Mouse (Mus musculus) urinary bladder, postnatal 25 days (tissue): ENCODE measurements around the gene Rnf135.
"Not testable (repeated sequence)": the region's sequence is repeated elsewhere in the genome, so short reads cannot be mapped to it uniquely, and the experiment has no call there.

ENCODE experiments used
- DNase-seq: peaks from one replicate; pipeline ENCODE4 v3.0.0; 2022; ENCODE audit warnings: low spot score

The Rnf135 gene

DNA sequence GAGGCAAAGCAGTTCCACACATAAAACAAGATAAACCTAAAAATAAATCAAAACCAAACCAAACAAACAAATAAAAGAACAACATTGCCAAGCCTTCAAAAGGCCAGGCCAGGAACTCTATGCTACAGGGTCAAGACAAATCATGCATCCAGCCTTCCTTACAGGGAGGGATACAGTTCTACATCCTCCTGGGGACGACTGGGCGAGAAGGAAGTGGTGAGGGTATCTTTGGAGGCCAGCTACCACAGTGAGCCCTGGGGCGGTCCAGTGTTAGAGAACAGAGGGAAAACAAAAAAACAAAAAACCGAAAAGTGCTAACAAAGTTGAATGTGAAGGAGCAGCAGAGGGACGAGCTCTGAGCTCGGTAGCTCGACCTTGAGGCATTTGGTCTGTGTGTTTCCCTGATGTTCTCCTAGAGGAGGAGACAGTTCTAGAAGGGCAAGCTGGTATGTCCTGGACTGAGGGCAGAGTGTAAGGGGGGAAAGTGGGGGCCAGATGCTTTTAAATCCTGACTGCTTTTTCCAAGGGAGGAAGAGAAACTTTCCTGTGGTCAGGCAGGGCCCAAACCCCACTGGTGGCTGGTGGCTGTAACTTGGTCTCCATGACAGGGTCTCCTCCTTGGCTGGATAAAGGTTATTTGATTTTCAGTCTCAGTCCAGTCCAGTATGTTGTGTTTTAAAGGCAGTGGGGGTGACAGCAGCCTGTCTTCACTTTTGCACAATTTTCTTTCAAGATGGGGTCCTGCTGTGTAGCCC is 20.1 kb upstream of the Rnf135 start:
- no peak for DNase-seq

DNA sequence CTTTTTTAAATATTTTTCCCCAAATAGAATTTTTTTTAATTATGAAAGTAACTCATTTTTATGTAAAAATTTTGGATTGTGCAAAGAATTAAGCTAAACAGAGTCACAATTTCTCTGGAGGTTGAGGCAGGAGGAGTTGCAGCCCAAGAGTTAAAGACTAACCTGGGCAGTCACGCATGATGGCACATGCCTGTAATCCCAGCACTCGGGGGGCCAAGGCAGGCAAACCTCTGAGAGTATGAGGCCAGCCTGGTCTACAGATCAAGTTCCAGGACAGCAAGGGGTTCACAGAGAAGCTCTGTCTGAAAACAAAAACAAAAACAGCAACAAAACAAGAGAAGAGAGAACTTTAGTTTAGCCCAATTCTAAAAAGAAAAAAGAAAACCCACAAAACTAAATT is 19.4 kb upstream of the Rnf135 start:
- no peak for DNase-seq

DNA sequence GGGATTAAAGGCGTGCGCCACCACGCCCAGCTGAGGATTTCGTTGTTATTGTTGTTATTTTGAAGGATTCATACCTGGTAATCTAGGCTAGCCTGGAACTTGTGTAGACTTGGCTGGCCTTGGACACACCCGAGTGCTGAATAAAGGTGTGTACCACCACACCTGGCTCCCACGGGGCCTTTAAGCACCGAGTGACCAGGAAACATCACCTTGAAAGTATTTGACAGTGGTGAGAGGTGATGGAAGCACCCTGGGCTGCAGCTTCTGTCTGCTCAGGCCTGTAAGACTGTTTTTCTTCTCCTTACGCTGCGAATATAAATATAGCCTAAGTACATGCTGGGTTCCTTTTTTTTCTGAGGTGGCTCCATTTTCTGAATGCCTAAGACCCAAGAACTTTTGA is 15.5 kb upstream of the Rnf135 start:
- no peak for DNase-seq

DNA sequence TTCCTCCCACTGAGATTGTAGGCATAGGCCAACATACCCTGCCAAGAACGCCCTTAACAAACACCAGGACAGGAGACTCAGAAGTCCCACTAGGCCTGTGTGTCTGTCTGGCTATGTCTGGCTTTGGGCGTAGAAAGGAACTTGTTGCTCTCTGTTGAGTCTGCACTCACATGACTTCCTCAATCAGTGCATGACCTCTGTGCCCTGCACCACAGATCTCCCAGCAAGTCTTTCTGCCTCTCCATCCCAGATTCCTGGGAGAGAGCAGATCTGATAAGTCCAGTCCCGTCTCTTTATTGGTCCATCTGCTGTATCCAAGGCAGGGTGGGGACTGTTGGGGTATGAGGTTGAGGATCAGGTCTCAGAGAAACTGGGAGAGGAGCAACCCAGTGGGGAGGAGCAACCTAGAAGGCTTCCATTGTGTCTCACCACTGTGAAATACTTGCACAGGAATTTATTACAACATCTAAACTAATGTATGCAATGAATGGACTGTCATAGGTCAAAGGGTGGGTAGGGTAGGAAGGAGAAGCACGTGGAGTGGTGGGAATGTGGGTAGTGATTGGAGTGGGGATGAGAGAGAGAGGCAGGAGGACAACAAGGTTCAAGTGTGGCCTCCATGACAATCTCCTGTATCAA is 14.9 kb upstream of the Rnf135 start:
- no peak for DNase-seq

DNA sequence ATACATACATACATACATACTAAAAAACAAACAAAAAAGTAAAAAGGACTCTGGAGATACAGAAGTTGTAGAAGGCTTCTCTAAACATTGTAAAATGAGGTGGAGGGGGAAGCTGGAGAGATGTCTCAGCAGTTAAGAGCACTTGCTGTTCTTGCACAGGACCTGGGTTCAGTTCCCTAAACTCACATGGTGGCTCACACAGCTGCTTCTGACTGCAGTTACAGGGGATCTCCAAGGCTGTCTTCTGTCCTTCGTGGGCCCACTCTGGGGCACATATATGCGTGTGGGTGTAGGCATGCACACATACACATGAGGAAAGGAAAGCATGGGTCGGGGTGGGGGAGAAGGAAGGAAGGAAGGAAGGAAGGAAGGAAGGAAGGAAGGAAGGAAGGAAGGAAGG is 14.0 kb upstream of the Rnf135 start:
- no peak for DNase-seq

DNA sequence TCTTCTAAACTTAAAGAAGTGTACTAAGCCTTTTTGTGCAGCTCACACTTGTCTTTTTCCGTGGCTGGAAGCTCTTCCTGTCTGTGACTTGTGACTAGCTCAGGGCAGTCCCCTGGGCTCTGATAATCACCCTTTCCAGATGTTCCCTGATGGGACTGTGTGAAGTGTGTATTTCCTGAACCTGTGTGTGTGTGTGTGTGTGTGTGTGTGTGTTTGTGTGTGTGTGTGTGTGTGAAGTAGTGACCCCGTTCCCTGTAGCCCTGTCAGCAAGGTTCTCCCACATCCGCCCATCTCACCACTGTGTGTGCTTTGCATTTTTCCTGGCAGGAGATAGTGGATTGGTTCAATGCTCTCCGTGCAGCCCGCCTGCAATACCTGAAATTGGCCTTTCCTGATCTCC is 13.3 kb upstream of the Rnf135 start:
- no peak for DNase-seq

DNA sequence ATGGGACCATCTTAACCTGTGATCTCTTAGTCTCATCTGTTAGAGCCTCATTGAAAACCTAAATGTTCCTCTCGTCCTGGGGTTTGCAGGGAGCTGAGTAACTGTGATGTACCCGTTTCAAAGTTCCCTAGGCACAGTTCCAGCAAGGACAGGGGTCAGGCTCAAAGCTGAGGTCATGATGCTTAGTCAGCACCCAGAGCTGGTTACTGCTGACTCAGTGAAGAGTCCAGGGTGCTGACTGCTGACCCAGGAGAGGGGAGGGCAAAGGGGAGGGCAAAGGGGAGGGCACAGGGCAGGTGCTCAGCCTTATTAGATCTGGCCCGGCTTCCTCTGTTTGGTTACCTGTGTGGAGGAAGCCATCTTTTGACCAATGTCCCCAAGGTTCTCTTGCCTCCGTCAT is 11.8 kb upstream of the Rnf135 start:
- no peak for DNase-seq

DNA sequence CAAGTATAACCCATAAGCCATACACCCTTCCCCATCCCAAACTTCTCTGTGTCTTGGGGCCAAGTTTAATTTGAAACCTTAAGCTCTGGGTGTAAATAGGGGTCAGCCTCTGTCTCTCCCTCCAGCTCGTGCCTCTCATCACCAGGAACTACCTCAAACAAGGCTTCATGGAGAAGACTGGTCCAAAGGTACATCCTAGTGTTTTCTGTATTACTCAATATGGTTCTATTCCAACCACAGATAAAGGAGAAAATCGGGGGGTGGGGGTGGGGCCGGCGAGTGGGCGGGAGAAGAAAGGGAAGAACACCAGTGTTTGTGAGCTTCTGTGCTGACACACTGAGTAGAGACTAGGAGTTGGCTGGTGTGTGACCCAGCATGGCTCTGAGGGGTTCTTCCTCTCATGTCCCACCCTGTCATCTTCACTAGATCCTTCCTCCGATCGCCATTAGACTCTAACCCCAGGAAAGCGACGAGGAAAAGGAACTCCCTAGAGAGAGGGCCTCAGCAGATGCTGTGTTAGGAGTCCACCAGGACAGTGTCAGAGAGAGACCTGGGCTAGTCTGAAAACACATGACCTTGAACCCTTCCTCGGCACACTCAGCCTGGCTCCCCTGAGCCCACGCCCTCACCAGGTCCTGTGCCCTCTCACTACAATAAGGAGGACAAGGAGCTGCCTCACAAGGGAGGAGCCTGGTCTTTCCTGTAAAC is 9.5 kb upstream of the Rnf135 start:
- no peak for DNase-seq

DNA sequence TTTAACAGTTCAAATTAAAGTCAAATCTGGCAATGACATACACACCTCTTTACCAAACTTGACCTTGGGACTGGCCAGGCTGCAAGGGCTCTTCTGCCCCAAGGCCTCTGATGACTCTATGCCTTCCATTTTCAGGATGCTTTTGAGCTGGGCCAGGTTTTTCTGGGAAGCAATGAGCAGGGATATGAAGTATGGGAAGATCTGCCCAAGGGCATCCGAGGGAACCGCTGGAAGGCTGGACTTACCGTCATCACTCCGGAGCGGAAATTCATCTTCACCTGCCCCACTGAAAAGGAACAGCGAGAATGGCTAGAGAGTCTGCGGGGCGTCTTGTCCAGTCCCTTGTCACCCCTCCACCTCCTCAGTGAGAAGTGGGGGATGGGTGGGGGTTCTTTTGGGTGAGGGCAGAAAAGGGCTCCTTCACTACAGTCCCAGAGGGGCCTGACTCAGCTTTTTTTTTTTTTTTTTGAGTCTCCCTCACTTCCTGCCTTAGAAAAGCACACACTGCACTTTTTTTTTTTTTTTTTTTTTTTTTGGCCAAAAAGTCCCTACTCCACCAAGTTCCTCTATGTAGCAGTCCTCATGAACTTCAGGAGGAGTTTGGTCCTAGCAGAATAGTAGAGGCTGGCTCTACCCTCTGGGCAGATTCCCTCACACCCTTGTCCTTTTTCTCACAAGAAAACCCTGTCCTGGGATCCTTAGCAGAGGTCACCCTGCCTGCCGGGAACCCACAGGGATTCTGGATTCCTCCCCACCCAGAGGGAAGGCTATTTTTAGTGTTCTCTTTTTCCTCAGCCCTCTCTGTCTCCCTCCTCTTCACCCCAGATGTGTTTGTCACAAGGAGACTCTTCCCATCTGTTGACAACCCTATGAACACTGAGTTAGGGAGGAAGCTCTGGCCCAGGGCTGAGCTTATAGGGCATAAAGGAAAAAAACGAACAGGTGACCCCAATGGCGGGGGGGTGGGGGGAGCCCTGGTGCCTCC is 6.4 kb upstream of the Rnf135 start:
- no peak for DNase-seq

DNA sequence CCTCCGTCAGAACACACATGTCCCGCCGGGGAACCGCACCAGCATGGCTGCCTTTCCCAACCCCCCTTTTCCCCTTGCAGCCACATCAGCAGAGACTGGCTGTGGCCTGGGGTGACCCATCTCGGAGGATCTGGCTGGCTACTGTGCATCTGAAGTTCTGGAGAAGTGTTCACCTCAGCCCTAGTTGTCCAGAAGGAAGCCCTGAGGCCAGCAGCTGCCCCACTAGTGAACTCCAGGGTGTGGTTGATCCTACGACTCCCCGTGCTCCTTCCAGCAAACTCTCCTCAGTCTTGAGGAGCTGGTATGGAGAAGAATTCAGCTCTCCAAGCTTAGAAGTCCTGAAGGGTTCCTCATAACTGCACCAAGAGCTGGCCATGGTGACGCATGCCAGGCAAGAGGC is 5.3 kb upstream of the Rnf135 start:
- DNase-seq, result no peak

DNA sequence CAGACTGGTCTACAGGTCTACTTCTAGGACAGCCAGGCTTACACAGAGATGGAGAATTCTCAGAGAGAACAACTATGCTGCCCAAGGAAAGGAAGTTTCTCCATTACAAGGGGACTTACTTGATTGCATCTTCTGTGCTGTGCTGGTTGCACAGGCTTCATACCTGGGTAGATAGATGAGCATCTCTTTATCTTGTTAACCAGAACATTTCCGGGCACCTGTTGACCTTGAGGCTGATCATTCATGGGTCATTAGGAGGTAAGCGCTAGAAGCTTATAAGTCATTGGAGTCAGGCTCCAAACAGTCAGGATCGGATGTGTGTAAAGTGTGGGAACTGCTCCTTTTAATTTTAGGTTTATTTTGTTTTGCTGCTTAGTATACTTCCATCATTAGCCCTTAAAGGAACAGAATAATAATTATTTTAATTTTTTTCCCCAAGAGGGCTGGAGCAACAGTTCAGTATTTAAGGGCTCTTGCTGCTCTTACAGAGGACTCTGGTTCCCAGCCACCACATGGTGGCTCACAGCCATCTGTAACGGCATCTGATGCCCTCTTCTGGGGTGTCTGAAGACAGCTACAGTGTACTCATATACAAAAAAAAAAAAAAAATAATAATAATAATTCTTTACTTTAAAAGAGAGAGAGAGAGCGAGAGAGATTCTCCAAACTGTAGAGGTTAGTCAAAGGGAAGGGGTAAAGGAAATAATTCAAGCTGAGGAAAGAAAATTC is 2.5 kb upstream of the Rnf135 start:
- no peak for DNase-seq

DNA sequence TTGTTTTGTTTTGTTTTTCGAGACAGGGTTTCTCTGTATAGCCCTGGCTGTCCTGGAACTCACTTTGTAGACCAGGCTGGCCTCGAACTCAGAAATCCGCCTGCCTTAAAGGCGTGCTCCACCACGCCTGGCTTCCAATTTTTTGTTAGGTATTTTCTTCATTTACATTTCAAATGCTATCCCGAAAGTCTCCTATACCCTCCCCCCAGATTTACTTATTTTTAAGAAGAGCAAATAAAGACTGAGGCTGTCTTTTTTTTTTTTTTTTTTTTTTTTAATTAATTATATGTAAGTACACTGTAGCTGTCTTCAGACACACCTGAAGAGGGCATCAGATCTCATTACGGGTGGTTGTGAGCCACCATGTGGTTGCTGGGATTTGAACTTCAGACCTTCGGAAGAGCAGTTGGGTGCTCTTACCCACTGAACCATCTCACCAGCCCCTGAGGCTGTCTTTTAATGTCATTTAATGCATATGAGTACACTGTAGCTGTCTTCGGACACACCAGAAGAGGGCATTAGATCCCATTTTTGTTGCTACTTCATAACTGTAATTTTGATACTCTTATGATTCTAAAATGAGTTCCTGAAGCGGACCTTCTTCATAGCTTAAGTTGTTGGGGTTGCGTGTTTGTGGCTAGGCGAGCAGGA is 472 bp upstream of the Rnf135 start:
- DNase-seq, result not testable (repeated sequence)

DNA sequence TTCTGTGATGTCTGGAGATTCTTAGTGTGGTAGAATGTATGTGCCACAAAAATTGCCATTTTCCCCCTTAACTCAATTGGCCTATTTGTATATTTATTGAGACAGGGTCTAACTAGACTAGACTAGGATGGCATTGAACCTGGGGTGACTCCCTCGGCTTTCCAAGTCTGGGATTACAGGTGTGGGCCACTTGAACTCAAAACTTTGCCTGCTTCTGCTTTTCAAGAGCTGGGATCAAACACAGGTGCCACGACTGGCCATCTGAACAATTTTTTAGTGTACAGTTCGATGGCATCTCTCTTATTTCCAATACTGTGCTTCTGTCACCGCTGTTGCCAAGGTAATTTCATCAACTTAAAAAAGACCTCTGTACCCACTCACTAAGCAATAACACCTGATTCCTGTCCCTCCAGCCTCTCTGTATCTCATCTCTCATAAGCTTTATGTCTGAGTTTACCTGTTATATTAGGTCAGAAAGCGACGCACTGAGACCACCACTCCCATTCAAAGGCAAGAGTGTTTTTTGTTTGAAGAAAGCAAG is 950 bp downstream of the Rnf135 start:
- DNase-seq, result no peak

DNA sequence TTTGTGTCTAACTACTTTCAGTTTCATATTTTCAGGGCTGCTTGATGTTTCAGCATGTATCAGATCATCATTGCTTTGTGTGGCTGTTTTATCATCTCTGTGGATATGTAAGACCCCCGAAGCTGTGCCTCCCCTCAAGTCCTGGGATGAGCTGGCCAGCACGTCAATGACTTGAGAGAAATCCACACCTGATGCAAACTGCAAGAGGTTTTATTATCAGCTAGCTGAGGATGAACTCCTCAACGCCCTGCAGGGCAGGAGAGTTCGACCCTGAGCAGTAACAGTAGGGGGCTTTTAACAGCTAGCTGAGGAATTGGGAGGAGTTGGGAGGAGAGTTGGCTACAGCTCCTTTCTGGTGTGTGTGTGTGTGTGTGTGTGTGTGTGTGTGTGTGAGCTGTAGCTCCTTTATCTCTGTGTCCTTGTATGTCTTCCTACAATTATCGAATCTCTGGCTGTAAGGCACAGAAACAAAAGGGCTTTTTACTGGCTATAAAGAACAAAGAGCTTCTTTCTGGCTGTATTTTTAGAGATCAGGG is 1.9 kb downstream of the Rnf135 start:
- not testable (repeated sequence) for DNase-seq

DNA sequence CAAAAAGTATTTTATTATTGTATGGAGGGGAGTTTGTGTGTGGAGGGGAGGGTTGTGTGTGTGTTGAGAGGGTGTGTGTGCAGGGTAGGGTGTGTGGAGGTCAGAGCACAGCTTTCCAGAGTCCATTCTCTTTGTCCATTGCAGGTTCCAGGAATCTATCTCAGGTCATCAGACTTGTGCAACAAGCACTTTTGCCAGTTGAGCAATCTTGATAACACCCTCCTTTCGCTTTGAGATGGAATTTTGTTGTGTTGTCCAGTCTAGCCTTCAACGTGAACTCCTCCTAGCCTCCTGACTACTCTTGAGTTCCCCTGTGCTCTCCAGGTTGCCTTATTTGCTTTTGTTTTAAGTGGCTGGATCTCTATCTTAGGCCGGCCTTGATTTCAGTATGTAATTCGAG is 6.6 kb downstream of the Rnf135 start:
- no peak for DNase-seq

DNA sequence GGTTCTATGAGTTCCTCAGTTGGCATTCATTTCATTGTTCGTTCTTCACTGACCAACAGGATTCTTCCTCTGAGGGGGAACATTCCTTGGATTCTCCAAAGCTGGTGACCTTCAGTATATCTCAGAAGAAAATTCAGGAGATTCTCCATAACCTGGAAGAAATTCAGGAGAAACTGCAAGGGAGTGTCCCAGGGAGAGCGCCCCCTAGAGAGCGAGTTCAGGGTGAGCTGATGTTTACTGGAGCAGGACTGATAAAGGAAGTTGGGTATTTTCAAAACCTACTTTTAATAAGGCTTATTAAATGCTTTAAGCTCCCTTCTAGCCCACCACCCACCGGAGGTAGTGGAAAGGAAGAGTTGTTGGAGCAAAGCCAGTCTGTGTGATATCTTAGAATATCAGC is 10.2 kb downstream of the Rnf135 start:
- DNase-seq, result no peak

DNA sequence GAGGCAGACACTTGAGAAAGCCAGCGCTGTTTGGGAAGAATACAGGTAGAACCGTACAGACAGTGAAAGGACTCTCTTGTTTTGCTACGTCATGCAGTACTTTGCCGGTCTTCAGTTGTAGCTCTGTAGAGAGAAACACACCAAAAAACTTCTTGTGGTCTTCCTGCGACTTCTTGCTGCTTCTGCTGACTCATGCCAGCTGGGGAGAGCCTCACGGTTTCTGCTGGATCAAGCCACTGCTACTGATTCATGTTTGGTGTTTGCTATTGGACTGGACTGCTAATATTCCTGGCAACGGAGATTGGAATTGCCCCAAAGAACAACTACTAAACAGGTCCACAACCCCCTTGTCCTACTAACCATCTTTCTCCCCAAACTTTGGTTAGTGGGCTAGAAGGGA is 12.7 kb downstream of the Rnf135 start:
- no peak for DNase-seq

DNA sequence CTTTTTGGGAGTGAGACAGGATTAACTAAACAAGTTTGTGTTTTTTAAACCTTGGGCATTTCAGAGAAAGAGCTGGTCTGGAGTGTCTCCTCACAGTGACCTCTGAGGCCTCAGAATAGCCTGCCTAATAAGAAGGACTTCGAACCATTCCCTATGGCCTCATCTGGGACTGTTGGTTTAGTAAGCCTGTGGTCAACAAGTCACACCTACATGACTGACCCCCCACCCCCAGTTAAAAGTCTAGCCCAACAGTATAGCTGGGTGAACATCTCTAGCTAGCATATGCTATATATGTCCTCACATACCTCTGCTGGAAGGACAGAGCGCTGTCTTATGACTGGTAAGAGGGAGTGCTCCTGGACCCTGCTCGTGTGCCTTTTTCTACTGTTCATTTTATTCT is 15.7 kb downstream of the Rnf135 start:
- no peak for DNase-seq

DNA sequence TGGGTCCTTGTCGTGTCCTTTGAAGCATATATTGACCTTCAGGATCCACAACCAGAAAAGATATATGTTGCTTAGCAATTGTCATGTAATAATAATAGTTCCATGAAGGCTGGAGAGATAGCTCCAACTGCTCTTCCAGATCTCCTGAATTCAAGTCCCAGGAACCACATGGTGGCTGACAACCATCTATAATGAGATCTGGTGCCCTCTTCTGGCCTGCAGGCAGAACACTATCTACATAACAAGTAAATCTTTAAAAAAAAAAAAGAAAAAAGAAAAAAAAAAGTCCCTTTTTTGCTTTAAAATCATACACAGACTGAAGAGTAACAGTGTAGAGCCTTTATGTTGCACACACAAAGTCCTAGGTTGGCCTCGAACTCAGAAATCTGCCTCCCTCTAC is 16.1 kb downstream of the Rnf135 start:
- DNase-seq, result no peak

DNA sequence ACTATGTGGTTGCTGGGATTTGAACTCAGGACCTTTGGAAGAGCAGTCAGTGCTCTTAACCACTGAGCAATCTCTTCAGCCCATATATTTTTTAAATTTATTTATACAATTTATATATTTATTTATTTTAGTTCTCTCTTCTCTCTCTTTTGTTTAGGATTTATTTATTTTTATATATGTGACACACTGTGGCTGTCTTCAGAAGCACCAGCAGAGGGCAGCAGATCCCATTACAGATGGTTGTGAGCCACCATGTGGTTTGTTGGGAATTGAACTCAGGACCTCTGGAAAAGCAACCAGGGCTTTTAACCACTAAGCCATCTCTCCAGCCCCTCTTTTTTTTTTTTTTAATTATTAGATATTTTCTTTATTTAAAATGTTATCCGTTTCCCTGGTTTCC is 16.7 kb downstream of the Rnf135 start:
- no peak for DNase-seq
